Mouse (Mus musculus) thymus, adult 2 months (tissue): Measurements from ENCODE around the gene Babam2.

Source experiments
- CTCF ChIP-seq: fragments of 200-500 bp; IDR thresholded peaks from 2 replicates; pipeline ENCODE4 v1.5.1; 2012; ENCODE audit warnings: mild to moderate bottlenecking, control low read depth, low read length, moderate library complexity, borderline replicate concordance; ENCODE audit not compliant: control insufficient read depth, poor library complexity, insufficient read depth; ENCODE audit errors: extremely low read depth
- POLR2A ChIP-seq: fragments of 200-500 bp; IDR thresholded peaks from 2 replicates; pipeline ENCODE4 v1.6.1; 2012; ENCODE audit warnings: mild to moderate bottlenecking, low read length, control low read depth, moderate library complexity; ENCODE audit not compliant: control insufficient read depth, poor library complexity, insufficient read depth; ENCODE audit errors: extremely low read depth

GRCm38 (mm10) chr5:31853831-31854230, 156.3 kb downstream of the Babam2 start:
- TF ChIP-seq CTCF (no peak), POLR2A (no peak)
